Mouse (Mus musculus) megakaryocyte, embryonic 14.5 days (primary cell): ENCODE measurements at regions not wholly inside any gene's neighbourhood (a gene's known extent, or its start where the extent isn't known, plus 50 kb on each side); places are given as distances from the start of the nearest gene placed in this dataset.

Experiments used
- FLI1 ChIP-seq: IDR thresholded peaks from 2 replicates; pipeline ENCODE4 v1.6.1; 2012; ENCODE audit warnings: low read length, inconsistent platforms, mixed read lengths
- GATA1 ChIP-seq: IDR thresholded peaks from 3 replicates; pipeline ENCODE4 v1.6.1; 2012; ENCODE audit warnings: mixed read lengths, low read length, inconsistent platforms, borderline replicate concordance

DNA sequence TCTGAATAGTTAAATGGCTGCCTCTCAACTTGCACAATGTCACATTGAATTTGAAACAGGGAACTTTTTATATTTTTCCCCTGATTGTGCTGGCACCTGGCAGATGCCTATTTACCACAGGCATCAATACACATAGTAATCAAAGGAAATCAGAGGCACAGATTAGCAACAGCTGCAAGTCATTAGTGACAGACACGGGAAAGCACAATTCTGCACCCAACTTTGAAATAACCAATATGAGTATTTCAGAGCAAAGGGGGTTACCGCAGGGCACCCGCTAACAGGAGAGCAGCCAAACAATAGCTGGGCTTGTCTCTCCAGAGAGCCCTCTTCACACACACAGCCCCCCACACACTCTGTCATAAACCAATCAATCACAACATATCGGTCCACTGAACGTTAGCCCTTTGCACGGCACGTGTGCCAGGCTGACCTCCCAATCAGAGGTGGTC lies 188.3 kb downstream of the Rnf144b start:
- no peak for TF ChIP-seq GATA1
- TF ChIP-seq FLI1, result no peak
